Mouse (Mus musculus): ENCODE results near the gene Mif4gd. TPM values are rescaled to one million over a fixed set of nuclear protein-coding genes. Genes with fewer than 3 reads are reported as not detected.

Mif4gd gene
- total RNA-seq, 1 experiment from 2014 or later, result 205 TPM

DNA sequence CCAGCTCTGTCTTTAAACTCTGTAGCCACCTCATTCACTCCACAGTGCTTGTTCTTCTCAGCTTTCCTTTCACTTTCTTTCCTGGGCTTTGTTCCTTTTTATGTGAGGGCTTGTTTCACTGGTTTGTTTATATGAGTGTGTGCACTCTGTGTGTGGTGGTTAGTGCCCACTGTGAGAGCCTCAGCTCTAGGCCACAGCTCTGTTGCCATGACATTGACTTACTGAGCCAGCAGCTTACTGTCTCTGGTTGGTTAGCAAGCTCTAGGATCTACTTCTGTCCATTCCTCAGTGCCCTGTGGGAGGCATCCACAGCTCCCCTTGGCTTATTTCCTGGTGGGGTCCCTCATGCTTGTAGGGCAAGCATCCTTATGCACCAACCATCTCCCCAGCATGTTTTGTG lies 33.7 kb downstream of the Mif4gd start:
- no peak for DNase-seq

DNA sequence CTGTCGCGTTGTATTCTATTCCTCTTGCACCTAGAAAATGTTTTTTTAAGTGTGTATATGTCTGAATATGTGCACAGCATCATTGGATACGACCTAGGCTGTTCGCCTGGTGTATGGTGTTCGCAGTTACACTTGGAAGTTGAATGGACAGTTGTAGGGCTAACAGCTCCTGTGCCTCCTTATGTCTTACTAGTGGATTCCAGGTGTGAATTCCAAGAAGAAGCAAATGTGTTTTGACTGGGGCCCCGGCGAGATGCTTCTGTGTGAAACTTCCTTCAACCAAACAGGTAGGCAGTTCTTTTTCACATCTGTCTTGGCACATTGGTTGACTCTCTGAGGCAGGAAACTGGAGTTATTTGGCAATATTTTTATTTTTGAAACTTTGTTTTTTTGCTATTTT lies 47.8 kb downstream of the Mif4gd start:
- DNase-seq, result no peak

DNA sequence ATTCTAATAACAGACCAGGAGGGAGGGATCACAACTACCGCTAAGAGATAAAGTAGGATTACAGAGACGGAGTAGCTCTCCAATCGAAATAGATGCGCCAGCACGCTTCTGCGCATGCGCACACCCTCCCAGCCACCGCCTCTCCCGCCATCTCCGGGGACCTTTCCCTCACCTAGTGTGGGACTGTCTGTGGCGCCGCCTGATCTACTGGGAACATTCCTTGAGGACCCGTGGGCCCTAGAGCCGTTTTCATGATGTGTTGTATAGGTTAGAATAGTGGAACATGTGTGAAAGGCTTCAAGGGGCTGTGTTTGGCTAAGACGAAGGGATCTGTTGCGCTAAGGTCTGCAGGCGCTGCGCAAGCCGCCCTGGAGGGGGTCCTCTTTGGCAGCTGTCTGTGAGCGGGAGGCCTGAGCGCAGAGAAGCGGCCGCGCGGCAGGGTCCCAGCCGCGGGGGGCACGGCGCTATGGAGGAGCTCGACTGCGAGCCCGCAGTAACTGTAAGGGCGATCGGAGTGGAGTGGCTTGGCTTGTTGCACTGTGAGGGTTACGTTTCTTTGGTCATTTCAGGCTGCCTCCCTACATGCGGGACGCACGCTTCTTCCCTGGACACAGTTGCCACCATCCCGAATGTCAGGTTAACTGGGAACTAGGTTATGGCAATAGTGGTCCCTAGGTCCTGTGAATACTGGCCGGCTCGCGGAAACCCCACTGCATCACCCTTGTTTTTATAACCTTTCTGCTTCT lies 48.5 kb downstream of the Mif4gd start, which contains the start of gene Nup85:
TSS of gene Nup85 (plus strand) at position 371 of the 746 bp plus-strand sequence.
- peak; percentile 99 for DNase-seq

DNA sequence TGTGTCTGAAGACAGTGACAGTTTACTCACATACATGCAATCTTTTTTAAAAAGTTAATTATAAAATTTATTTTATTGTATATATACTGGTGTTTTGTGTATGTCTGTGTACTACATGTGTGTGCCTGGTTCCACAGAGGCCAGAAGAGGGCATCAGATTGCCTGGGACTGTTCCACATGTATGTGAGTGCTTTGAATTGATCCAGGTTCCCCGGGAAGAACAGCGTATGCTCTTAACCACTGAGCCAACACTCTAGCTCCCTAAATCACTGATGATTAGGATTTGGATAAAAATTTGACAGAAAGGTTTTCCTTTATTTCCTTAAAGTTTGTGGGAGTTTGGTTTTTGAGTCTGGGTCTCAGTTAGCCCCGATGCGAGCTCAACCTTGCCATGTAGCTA lies 49.4 kb downstream of the Mif4gd start:
- DNase-seq, result no peak

Other genes with a start within 250 kb of the Mif4gd start
- gene Hid1, start 245.2 kb downstream of the Mif4gd start, total RNA-seq (2021), result 13.2 and 14.8 TPM in 2 replicates
- gene Cdr2l, start 231.1 kb downstream of the Mif4gd start, total RNA-seq (2021), result 59.1 and 82.5 TPM in 2 replicates
- gene Mrpl58, start 209.2 kb downstream of the Mif4gd start, total RNA-seq (2021), result 140 and 153 TPM in 2 replicates
- gene Atp5h, start 193.0 kb downstream of the Mif4gd start, total RNA-seq (2021), result 518 and 521 TPM in 2 replicates
- 59.9 and 72.4 TPM in 2 replicates for gene Kctd2, start 192.8 kb downstream of the Mif4gd start, total RNA-seq (2021)
- 0.21 TPM in 1 of 2 replicates, not detected in the other for gene Trim80, start 172.4 kb downstream of the Mif4gd start, total RNA-seq (2021)
- not detected in 2 replicates for gene Slc16a5, start 150.5 kb downstream of the Mif4gd start, total RNA-seq (2021)
- 11.4 and 11.5 TPM in 2 replicates for gene Armc7, start 137.3 kb downstream of the Mif4gd start, total RNA-seq (2021)
- gene Nt5c, start 121.1 kb downstream of the Mif4gd start, total RNA-seq (2021), result 131 and 151 TPM in 2 replicates
- gene Jpt1, start 98.6 kb downstream of the Mif4gd start, total RNA-seq (2021), result 91.7 and 92.8 TPM in 2 replicates
- 254 and 263 TPM in 2 replicates for gene Sumo2, start 76.7 kb downstream of the Mif4gd start, total RNA-seq (2021)
- gene Nup85, start 48.5 kb downstream of the Mif4gd start, total RNA-seq (2021), result 54.0 and 60.7 TPM in 2 replicates
- 89.3 and 99.8 TPM in 2 replicates for gene Mrps7, start 9.0 kb downstream of the Mif4gd start, total RNA-seq (2021)
- 25.4 and 31.1 TPM in 2 replicates for gene Gga3, start 8.9 kb downstream of the Mif4gd start, total RNA-seq (2021)
- 107 and 114 TPM in 2 replicates for gene Slc25a19, start 15.3 kb upstream of the Mif4gd start, total RNA-seq (2021)
- 109 and 166 TPM in 2 replicates for gene Grb2, start 95.6 kb upstream of the Mif4gd start, total RNA-seq (2021)
- 80.9 and 114 TPM in 2 replicates for gene Tmem94, start 152.5 kb upstream of the Mif4gd start, total RNA-seq (2021)
- 56.2 and 73.4 TPM in 2 replicates for gene Caskin2, start 200.7 kb upstream of the Mif4gd start, total RNA-seq (2021)
- 20.7 and 27.4 TPM in 2 replicates for gene Tsen54, start 201.8 kb upstream of the Mif4gd start, total RNA-seq (2021)
- 8.4 and 11.8 TPM in 2 replicates for gene Llgl2, start 211.1 kb upstream of the Mif4gd start, total RNA-seq (2021)
- 0.36 TPM in 1 of 2 replicates, not detected in the other for gene Myo15b, start 245.4 kb upstream of the Mif4gd start, total RNA-seq (2021)

Measured in adrenal gland, postnatal 25 days (tissue).